Mouse (Mus musculus): ENCODE measurements around the gene Igsf23.
"Not testable (repeated sequence)": the region's sequence is repeated elsewhere in the genome, so short reads cannot be mapped to it uniquely, and the experiment has no call there.

The Igsf23 gene

GRCm38 (mm10) chr7:19950589-19950988, at the start of gene Igsf23:
Gene Igsf23, minus strand, starts transcription at chr7:19950756.
- no peak for DNase-seq (ENCODE audit: low spot score in 2 of 2)

- DNase-seq (ENCODE audit: low spot score in 2 of 2), result not testable (repeated sequence)
Measured at GRCm38 (mm10) chr7:19996721-19997120, 46.2 kb upstream of the Igsf23 start.

GRCm38 (mm10) chr7:19991165-19991564, 40.6 kb upstream of the Igsf23 start, which contains the start of gene Nlrp9b:
Gene Nlrp9b, plus strand, starts transcription at chr7:19991465.
- DNase-seq (ENCODE audit: low spot score in 2 of 2), result not testable (repeated sequence)

GRCm38 (mm10) chr7:19971516-19971915, 21.0 kb upstream of the Igsf23 start:
- DNase-seq (ENCODE audit: low spot score in 2 of 2), result no peak

GRCm38 (mm10) chr7:19970196-19970595, 19.6 kb upstream of the Igsf23 start:
- DNase-seq (ENCODE audit: low spot score in 2 of 2), result no peak

- no peak for DNase-seq (ENCODE audit: low spot score in 2 of 2)
Measured at GRCm38 (mm10) chr7:19969541-19970090, 19.1 kb upstream of the Igsf23 start.

GRCm38 (mm10) chr7:19969106-19969505, 18.6 kb upstream of the Igsf23 start:
- DNase-seq (ENCODE audit: low spot score in 2 of 2), result no peak

- DNase-seq (ENCODE audit: low spot score in 2 of 2), result no peak
Measured at GRCm38 (mm10) chr7:19964985-19965579, 14.5 kb upstream of the Igsf23 start, which contains the start of gene Ceacam20. Gene Ceacam20, plus strand, starts transcription at chr7:19965412.

GRCm38 (mm10) chr7:19962423-19962822, 11.9 kb upstream of the Igsf23 start:
- no peak for DNase-seq (ENCODE audit: low spot score in 2 of 2)

- peak; percentile 76 to 83 for DNase-seq (ENCODE audit: low spot score in 2 of 2)
Measured at GRCm38 (mm10) chr7:19956341-19956781, 5.8 kb upstream of the Igsf23 start.

GRCm38 (mm10) chr7:19955861-19956260, 5.3 kb upstream of the Igsf23 start:
- DNase-seq (ENCODE audit: low spot score in 2 of 2), result no peak

GRCm38 (mm10) chr7:19953054-19953453, 2.5 kb upstream of the Igsf23 start:
- no peak for DNase-seq (ENCODE audit: low spot score in 2 of 2)

GRCm38 (mm10) chr7:19952320-19952986, 1.9 kb upstream of the Igsf23 start:
- DNase-seq (ENCODE audit: low spot score in 2 of 2), result no peak

- no peak for DNase-seq (ENCODE audit: low spot score in 2 of 2)
Measured at GRCm38 (mm10) chr7:19949996-19950395, 560 bp downstream of the Igsf23 start.

- no peak for DNase-seq (ENCODE audit: low spot score in 2 of 2)
Measured at GRCm38 (mm10) chr7:19948956-19949355, 1.6 kb downstream of the Igsf23 start.

GRCm38 (mm10) chr7:19945821-19946515, 4.6 kb downstream of the Igsf23 start:
- no peak for DNase-seq (ENCODE audit: low spot score in 2 of 2)

GRCm38 (mm10) chr7:19945201-19945600, 5.4 kb downstream of the Igsf23 start:
- DNase-seq (ENCODE audit: low spot score in 2 of 2), result no peak

- DNase-seq (ENCODE audit: low spot score in 2 of 2), result no peak
Measured at GRCm38 (mm10) chr7:19944709-19945108, 5.8 kb downstream of the Igsf23 start.

- DNase-seq (ENCODE audit: low spot score in 2 of 2), result no peak
Measured at GRCm38 (mm10) chr7:19940256-19940655, 10.3 kb downstream of the Igsf23 start.

- DNase-seq (ENCODE audit: low spot score in 2 of 2), result peak in 1 of 2 experiments; percentile 84
Measured at GRCm38 (mm10) chr7:19939555-19940235, 10.9 kb downstream of the Igsf23 start.

- no peak for DNase-seq (ENCODE audit: low spot score in 2 of 2)
Measured at GRCm38 (mm10) chr7:19937229-19937821, 13.2 kb downstream of the Igsf23 start.
